Mouse (Mus musculus): Measurements from ENCODE around the gene Fam114a2. TPM values are rescaled to one million over a fixed set of nuclear protein-coding genes. Genes with fewer than 3 reads are reported as not detected.
"Not testable (repeated sequence)": the region's sequence is repeated elsewhere in the genome, so short reads cannot be mapped to it uniquely, and the experiment has no call there.

The Fam114a2 gene
- polyA plus RNA-seq (2012; rRNA removed), result 28.9 and 31.5 TPM in 2 replicates

DNA sequence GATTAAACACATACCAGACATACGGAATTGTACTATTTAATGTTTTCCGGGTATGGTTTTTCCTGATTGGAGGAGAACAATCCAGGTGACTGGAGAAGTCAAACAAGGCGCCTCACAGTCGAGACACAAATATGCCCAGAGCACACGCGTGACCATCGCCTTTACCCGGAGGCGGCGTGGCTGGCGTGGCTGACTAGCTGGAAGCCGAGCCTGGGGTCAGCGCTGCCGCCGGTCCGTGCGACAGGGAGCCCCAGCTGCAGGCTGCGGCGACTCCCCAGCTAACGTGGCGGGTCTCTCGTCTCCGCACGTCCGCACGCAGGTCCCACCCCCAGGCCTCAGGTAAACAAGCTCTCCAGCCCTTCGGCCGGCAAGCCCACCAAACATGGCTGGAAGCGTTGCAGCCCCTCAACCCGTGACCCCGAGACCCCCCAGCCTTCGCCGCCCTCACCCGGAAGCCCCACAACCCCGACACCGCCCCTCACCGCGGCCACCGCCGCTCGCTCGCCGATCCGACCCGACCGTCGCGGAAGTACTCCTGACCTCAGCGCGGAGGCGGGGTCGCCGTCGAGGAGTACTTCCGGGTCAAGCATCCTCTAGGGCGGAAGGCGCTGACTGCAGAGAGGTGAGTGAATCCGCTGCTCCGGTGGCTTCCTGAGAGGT, at the start of gene Fam114a2, which contains the start of gene Mfap3:
Gene Fam114a2, minus strand, starts transcription at position 527 of the 660 bp plus-strand sequence.
Gene Mfap3, plus strand, starts transcription at position 574 of the 660 bp plus-strand sequence.
- WGBS, result under 1% methylated on average over 59 of the region's 59 CpGs
- no peaks in the 10 kb centered on the region; the same call in 1 of the 2 replicates for H3K4me1 ChIP-seq (ENCODE audit: control insufficient read depth, insufficient read depth, low read length)
- DNase-seq, result peak; percentile 96
- no peaks in the 10 kb centered on the region for H3K27me3 ChIP-seq (replicated peaks; ENCODE audit: control insufficient read depth, insufficient read depth, low read length)
- peak; percentile 32 for TF ChIP-seq POLR2A (IDR thresholded peaks at IDR 0.05; ENCODE audit: low read depth, low read length)
- no peak for TF ChIP-seq CTCF (conservative IDR thresholded peaks at IDR 0.05; ENCODE audit: insufficient read depth, insufficient read length, low read depth, low read length)
- no peaks in the 10 kb centered on the region for H3K36me3 ChIP-seq (ENCODE audit: control insufficient read depth, insufficient read depth, low read length)
- H3K4me3 ChIP-seq (ENCODE audit: insufficient read depth, low read depth, low read length), result peak within 1 kb of the TSS; percentile 97
- peak within 1 kb of the TSS; percentile 62 for H3K27ac ChIP-seq (ENCODE audit: insufficient read depth, low read depth, low read length)

DNA sequence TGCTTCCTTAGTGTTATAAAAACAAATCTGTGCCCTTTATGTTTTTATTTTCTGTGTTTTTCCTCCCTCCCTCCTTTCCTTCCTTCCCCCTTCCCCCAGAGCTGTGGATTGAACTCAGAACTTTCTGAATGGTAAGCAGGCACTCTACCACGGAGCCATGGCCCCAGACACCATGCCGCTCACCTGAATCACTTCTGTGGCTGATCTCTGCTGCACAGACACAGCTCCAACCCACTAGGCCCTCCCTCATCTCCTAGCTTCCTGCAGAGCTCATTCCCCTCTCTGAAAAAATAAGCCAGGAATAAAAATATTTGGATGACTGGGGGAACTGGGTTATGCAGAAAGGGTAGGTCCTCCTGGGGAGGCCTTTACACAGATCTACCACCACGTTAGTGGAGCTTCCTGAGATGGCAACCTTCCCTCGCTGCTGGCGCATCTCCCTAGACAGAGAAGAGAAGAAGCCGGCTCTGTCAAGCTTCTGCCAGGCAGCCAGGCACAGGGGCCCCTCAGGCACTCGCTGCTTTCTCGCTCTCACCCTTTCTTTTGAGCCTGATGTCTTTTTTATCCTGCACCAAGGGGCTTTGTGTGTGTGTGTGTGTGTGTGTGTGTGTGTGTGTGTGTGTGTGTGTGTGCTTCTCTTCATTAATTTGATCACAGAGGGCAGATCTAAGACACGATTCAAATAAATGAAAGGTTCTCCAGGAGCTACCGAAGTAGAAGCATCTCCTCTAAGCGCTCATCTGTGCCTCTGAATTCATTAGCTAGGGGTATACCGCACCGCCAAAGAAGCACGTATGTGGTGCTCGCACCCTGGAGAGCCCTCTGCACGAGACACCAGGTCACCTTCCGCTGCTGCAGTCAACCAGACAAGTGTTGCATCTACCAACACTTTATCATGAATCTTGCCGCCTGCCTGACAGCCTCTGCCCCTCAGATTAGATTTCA, 47.9 kb upstream of the Fam114a2 start:
- WGBS, result 45% methylated on average over 18 of the region's 18 CpGs
- no peaks in the 10 kb centered on the region for H3K4me1 ChIP-seq (ENCODE audit: control insufficient read depth, insufficient read depth, low read length)

DNA sequence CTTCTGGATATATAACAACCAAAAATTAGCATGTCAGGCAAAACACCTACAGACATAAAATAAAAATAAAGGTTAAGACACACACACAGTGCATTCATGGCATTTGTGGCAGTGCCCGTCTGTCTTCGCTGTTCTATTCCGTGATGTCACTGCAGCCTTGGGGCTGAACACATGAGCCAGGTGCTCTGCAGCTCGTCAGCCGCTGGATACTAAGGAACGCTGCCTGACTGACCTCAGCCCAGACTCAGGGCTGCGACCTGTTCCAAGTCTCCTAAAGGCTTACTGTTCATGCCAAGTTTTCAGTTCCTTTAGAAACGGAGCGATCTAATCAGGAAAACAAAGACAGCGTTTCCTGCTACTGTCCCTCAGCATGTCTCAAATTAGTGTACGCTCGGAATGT, 46.1 kb upstream of the Fam114a2 start:
- Histone ChIP-seq H3K4me3 (ENCODE audit: insufficient read depth, low read depth, low read length) (no peak overlapping the region), H3K27me3 (replicated peaks; ENCODE audit: control insufficient read depth, insufficient read depth, low read length) (no peaks in the 10 kb centered on the region), H3K27ac (ENCODE audit: insufficient read depth, low read depth, low read length) (no peak overlapping the region), H3K4me1 (ENCODE audit: control insufficient read depth, insufficient read depth, low read length) (no peaks in the 10 kb centered on the region), H3K36me3 (ENCODE audit: control insufficient read depth, insufficient read depth, low read length) (no peaks in the 10 kb centered on the region)
- WGBS, result 48% methylated on average over 12 of the region's 12 CpGs
- TF ChIP-seq POLR2A (IDR thresholded peaks at IDR 0.05; ENCODE audit: low read depth, low read length) (no peak), CTCF (conservative IDR thresholded peaks at IDR 0.05; ENCODE audit: insufficient read depth, insufficient read length, low read depth, low read length) (no peak)
- DNase-seq, result no peak

More for the DNA sequence above, 47.9 kb upstream of the Fam114a2 start:
- no peaks in the 10 kb centered on the region for H3K27me3 ChIP-seq (replicated peaks; ENCODE audit: control insufficient read depth, insufficient read depth, low read length)
- TF ChIP-seq CTCF (conservative IDR thresholded peaks at IDR 0.05; ENCODE audit: insufficient read depth, insufficient read length, low read depth, low read length), result no peak
- TF ChIP-seq POLR2A (IDR thresholded peaks at IDR 0.05; ENCODE audit: low read depth, low read length), result no peak
- H3K4me3 ChIP-seq (ENCODE audit: insufficient read depth, low read depth, low read length), result no peak overlapping the region
- no peak overlapping the region for H3K27ac ChIP-seq (ENCODE audit: insufficient read depth, low read depth, low read length)
- H3K36me3 ChIP-seq (ENCODE audit: control insufficient read depth, insufficient read depth, low read length), result no peaks in the 10 kb centered on the region
- no peak for DNase-seq

DNA sequence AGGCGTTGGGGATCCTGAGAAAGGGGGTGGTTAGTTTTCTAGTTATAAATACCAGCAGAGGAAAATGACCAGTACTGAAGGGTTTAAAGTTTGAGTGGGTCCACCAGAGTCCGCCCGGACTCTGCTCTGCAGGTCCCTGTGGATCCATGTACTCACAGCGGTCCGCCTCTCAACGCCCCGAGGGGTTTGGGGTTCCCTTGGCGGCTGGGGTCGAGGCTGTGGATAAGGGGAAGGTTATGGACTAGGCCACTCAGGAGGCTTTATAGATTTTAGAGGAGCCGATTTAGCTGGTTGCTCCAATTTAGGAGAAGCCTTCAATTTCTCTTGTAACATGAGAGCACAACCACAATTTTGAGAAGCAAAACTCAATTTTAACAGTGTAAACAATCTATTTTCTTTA, 39.5 kb upstream of the Fam114a2 start:
- H3K27me3 ChIP-seq (replicated peaks; ENCODE audit: control insufficient read depth, insufficient read depth, low read length); DNase-seq; H3K27ac ChIP-seq (ENCODE audit: insufficient read depth, low read depth, low read length); H3K4me3 ChIP-seq (ENCODE audit: insufficient read depth, low read depth, low read length); H3K36me3 ChIP-seq (ENCODE audit: control insufficient read depth, insufficient read depth, low read length); H3K4me1 ChIP-seq (ENCODE audit: control insufficient read depth, insufficient read depth, low read length): not testable (repeated sequence)
- WGBS, result 90% methylated on average over 9 of the region's 10 CpGs

DNA sequence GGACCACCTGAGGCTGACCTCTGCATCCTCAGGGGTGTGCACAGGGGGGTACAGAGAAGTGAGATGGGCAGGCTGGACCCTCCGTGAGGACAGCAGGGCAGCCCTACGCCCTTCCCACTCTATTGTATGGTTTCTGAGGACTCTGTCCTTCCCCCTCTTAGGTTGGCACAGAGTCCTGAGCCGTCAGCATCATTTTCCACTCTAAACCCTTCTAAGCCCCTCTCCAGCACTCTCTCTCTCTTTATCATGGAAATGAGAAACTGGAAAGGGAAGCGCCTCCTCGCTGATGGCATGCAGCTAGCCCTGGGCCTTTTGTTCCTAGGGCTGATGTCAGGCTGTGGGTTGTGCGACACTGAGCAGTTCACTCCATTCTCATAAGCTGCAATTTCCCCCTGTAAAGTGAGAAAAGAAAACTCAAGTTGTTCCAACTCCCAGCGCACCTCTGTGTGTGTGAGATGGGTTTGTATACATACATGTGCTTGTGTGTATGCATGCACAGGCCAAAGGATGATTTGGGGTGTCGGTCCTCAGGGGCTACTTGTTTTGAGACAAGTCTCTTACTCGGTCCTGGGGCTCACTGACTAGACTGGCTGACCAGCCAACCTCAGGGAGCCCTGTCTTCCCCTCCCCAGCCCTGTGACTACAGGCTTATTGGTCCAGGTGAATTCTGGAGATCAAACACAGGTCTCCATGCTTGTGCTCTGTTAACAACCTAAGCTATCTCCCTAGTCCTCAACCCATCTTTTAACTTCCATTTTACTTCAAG, 34.8 kb upstream of the Fam114a2 start:
- H3K27me3 ChIP-seq (replicated peaks; ENCODE audit: control insufficient read depth, insufficient read depth, low read length), result no peaks in the 10 kb centered on the region
- H3K36me3 ChIP-seq (ENCODE audit: control insufficient read depth, insufficient read depth, low read length), result no peaks in the 10 kb centered on the region
- H3K4me3 ChIP-seq (ENCODE audit: insufficient read depth, low read depth, low read length), result no peak overlapping the region
- H3K27ac ChIP-seq (ENCODE audit: insufficient read depth, low read depth, low read length), result no peak overlapping the region
- DNase-seq, result no peak
- TF ChIP-seq CTCF (conservative IDR thresholded peaks at IDR 0.05; ENCODE audit: insufficient read depth, insufficient read length, low read depth, low read length), result no peak
- no peak for TF ChIP-seq POLR2A (IDR thresholded peaks at IDR 0.05; ENCODE audit: low read depth, low read length)
- 78% methylated on average over 9 of the region's 9 CpGs for WGBS
- no peaks in the 10 kb centered on the region for H3K4me1 ChIP-seq (ENCODE audit: control insufficient read depth, insufficient read depth, low read length)

DNA sequence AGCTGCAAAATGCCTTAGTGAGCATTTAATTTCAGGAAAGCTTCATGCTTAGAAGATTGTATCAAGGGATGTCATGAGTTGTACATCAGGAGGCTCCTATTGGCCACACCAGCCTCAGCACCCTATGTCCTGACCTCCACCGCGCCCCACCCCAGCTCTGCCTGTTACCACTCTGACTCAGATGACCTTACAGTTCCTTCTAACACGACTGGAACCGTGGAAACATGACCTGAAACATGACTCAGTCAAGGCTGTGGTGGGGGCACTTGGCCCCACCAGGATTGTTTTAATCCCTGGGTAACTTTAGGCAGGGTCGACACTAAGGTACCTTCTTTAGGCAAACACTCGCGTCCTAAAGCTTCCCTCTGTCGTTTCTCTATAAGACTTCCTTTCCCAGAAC, 32.6 kb upstream of the Fam114a2 start:
- Histone ChIP-seq H3K4me3 (ENCODE audit: insufficient read depth, low read depth, low read length) (no peak overlapping the region), H3K36me3 (ENCODE audit: control insufficient read depth, insufficient read depth, low read length) (no peaks in the 10 kb centered on the region), H3K27ac (ENCODE audit: insufficient read depth, low read depth, low read length) (no peak overlapping the region), H3K4me1 (ENCODE audit: control insufficient read depth, insufficient read depth, low read length) (no peaks in the 10 kb centered on the region), H3K27me3 (replicated peaks; ENCODE audit: control insufficient read depth, insufficient read depth, low read length) (no peaks in the 10 kb centered on the region)
- TF ChIP-seq POLR2A (IDR thresholded peaks at IDR 0.05; ENCODE audit: low read depth, low read length) (no peak), CTCF (conservative IDR thresholded peaks at IDR 0.05; ENCODE audit: insufficient read depth, insufficient read length, low read depth, low read length) (no peak)
- no peak for DNase-seq
- WGBS, result 79% methylated on average over 8 of the region's 8 CpGs

Measured in kidney, adult 2 months (tissue).